Mouse (Mus musculus): ENCODE measurements around the gene Ppp1r2. TPM values are rescaled to one million over a fixed set of nuclear protein-coding genes. Genes with fewer than 3 reads are reported as not detected.

Ppp1r2 gene
- polyA plus RNA-seq, 1 experiment from 2014 or later = 91.3 TPM

- H3K36me3 ChIP-seq (replicated peaks) = no peaks in the 10 kb centered on the region
- peaks cover 9% of the 10 kb centered on the region; the same call in 1 of the 2 replicates for H3K9me3 ChIP-seq
- H3K4me3 ChIP-seq = no peak overlapping the region
- no peaks in the 10 kb centered on the region for H3K4me1 ChIP-seq
- WGBS = 89% methylated on average over 9 of the region's 9 CpGs
- H3K27ac ChIP-seq = no peak overlapping the region
- no peak for DNase-seq (ENCODE audit: extremely low spot score, low spot score)
- H3K27me3 ChIP-seq (ENCODE audit: poor library complexity, severe bottlenecking) = no peaks in the 10 kb centered on the region
These were observed 63.6 kb downstream of the Ppp1r2 start for GRCm38 (mm10) chr16:31211503-31211902.

GRCm38 (mm10) chr16:31210453-31210852, 64.6 kb downstream of the Ppp1r2 start:
- Histone ChIP-seq H3K4me3 (no peak overlapping the region), H3K36me3 (replicated peaks) (no peaks in the 10 kb centered on the region), H3K27ac (no peak overlapping the region), H3K4me1 (no peaks in the 10 kb centered on the region), H3K9me3 (peaks cover 3% of the 10 kb centered on the region; the same call in 1 of the 2 replicates), H3K27me3 (ENCODE audit: poor library complexity, severe bottlenecking) (no peaks in the 10 kb centered on the region)
- 76% methylated on average over 4 of the region's 4 CpGs for WGBS
- DNase-seq (ENCODE audit: extremely low spot score, low spot score) = no peak

GRCm38 (mm10) chr16:31209911-31210310, 65.2 kb downstream of the Ppp1r2 start:
- H3K9me3 ChIP-seq = no peaks in the 10 kb centered on the region
- no peak overlapping the region for H3K4me3 ChIP-seq
- H3K27me3 ChIP-seq (ENCODE audit: poor library complexity, severe bottlenecking) = no peaks in the 10 kb centered on the region
- H3K27ac ChIP-seq = no peak overlapping the region
- no peaks in the 10 kb centered on the region for H3K36me3 ChIP-seq (replicated peaks)
- DNase-seq (ENCODE audit: extremely low spot score, low spot score) = no peak
- 81% methylated on average over 5 of the region's 5 CpGs for WGBS
- H3K4me1 ChIP-seq = no peaks in the 10 kb centered on the region

- Histone ChIP-seq H3K27ac (no peak overlapping the region), H3K4me1 (peaks cover 11% of the 10 kb centered on the region), H3K9me3 (no peaks in the 10 kb centered on the region), H3K36me3 (replicated peaks) (no peaks in the 10 kb centered on the region), H3K4me3 (no peak overlapping the region), H3K27me3 (ENCODE audit: poor library complexity, severe bottlenecking) (no peaks in the 10 kb centered on the region)
- no peak for DNase-seq (ENCODE audit: extremely low spot score, low spot score)
- WGBS = 87% methylated on average over 7 of the region's 7 CpGs
These were observed 69.4 kb downstream of the Ppp1r2 start for GRCm38 (mm10) chr16:31205726-31206125.

GRCm38 (mm10) chr16:31205187-31205586, 69.9 kb downstream of the Ppp1r2 start:
- Histone ChIP-seq H3K9me3 (no peaks in the 10 kb centered on the region), H3K27me3 (ENCODE audit: poor library complexity, severe bottlenecking) (no peaks in the 10 kb centered on the region), H3K4me3 (no peak overlapping the region), H3K36me3 (replicated peaks) (no peaks in the 10 kb centered on the region), H3K27ac (no peak overlapping the region), H3K4me1 (peaks cover 16% of the 10 kb centered on the region)
- no peak for DNase-seq (ENCODE audit: extremely low spot score, low spot score)
- 93% methylated on average over 8 of the region's 8 CpGs for WGBS

GRCm38 (mm10) chr16:31204216-31204615, 70.9 kb downstream of the Ppp1r2 start:
- DNase-seq (ENCODE audit: extremely low spot score, low spot score) = no peak
- Histone ChIP-seq H3K4me1 (peaks cover 26% of the 10 kb centered on the region), H3K27ac (no peak overlapping the region), H3K27me3 (ENCODE audit: poor library complexity, severe bottlenecking) (no peaks in the 10 kb centered on the region), H3K36me3 (replicated peaks) (no peaks in the 10 kb centered on the region), H3K4me3 (no peak overlapping the region), H3K9me3 (no peaks in the 10 kb centered on the region)
- WGBS = 84% methylated on average over 1 of the region's 1 CpGs

- Histone ChIP-seq H3K9me3 (no peaks in the 10 kb centered on the region), H3K27ac (peak overlapping the region; percentile 91), H3K4me1 (peaks cover 37% of the 10 kb centered on the region), H3K27me3 (ENCODE audit: poor library complexity, severe bottlenecking) (no peaks in the 10 kb centered on the region), H3K36me3 (replicated peaks) (no peaks in the 10 kb centered on the region), H3K4me3 (peak overlapping the region; percentile 91)
- no peak for DNase-seq (ENCODE audit: extremely low spot score, low spot score)
- 84% methylated on average over 2 of the region's 2 CpGs for WGBS
These were observed 73.4 kb downstream of the Ppp1r2 start for GRCm38 (mm10) chr16:31201704-31202103.

Small RNAs within 50 kb of the gene (microRNA-seq; reads per million reads assigned to microRNA genes)
- gene Gm27415 = not detected

Other genes with a start within 250 kb of the Ppp1r2 start
- 13.9 and 14.4 TPM in 2 replicates for gene Xxylt1, start 193.8 kb downstream of the Ppp1r2 start, polyA plus RNA-seq (2016; fragmentation: Nextera tagmentation; extraction: Ambion mirVana)
- gene Acap2, start 74.0 kb downstream of the Ppp1r2 start, polyA plus RNA-seq (2016; fragmentation: Nextera tagmentation; extraction: Ambion mirVana) = 18.4 and 19.7 TPM in 2 replicates
- gene Apod, start 39.5 kb upstream of the Ppp1r2 start, polyA plus RNA-seq (2016; fragmentation: Nextera tagmentation; extraction: Ambion mirVana) = 16.8 and 24.4 TPM in 2 replicates
- 14.4 and 16.6 TPM in 2 replicates for gene Bdh1, start 147.0 kb upstream of the Ppp1r2 start, polyA plus RNA-seq (2016; fragmentation: Nextera tagmentation; extraction: Ambion mirVana)